Comparison of ENCODE assay signal across 10 mouse cellular contexts in genomic region chrX:73660284-73660665, GRCm38 (mm10). TPM values are rescaled to one million over a fixed set of nuclear protein-coding genes. Genes with fewer than 3 reads are reported as not detected.
DNase-seq lines count a peak whose midpoint lies in the region; ATAC-seq and TF ChIP-seq lines count a peak whose summit lies in the region.
"Had no signal": no experiment of that assay in that cellular context is flagged by ENCODE, and none has a peak within 500 bp of the region (broad histone marks: within the 10 kb centered on the region; RNA-seq: fewer than 3 reads in every experiment).

No protein-coding gene starts in this region.

- 0 out of 2 replicates have a peak, but pooled peaks cover 3% of the 10 kb centered on the region for H3K27me3 ChIP-seq in embryonic facial prominence, embryonic 15.5 days
- H3K27me3 ChIP-seq in hindbrain, postnatal 0 days (ENCODE audit: insufficient read depth, low read length): no peaks in the 10 kb centered on the region
- H3K27me3 ChIP-seq in midbrain, postnatal 0 days (ENCODE audit: insufficient read depth, low read length): no peaks in the 10 kb centered on the region

- DNase-seq in layer of hippocampus, adult 2 months (ENCODE audit: low spot score in 2 of 2): no peak
- no peak for DNase-seq in layer of hippocampus, adult 9-11 months
- DNase-seq in hindbrain, postnatal 0 days (ENCODE audit: low spot score): no peak
- DNase-seq in midbrain, postnatal 0 days (ENCODE audit: low spot score): peak; percentile 30
- DNase-seq in right cerebral cortex, postnatal 36 days (ENCODE audit: low spot score in 2 of 2): no peak
- DNase-seq in embryo, embryonic 10 days (ENCODE audit: low spot score): no peak
- DNase-seq: lung, postnatal 10 days had no signal

- ATAC-seq in embryonic facial prominence, embryonic 15.5 days (ENCODE audit: insufficient number of reproducible peaks, low FRiP score, low TSS enrichment, low read depth): no peak
- peak; percentile 30 for ATAC-seq in hindbrain, postnatal 0 days
- peak; percentile 25; the same call in 1 of the 2 replicates for ATAC-seq in midbrain, postnatal 0 days (ENCODE audit: low FRiP score)
- ATAC-seq in granulocyte monocyte progenitor cell, adult 5-6 weeks (replicated peaks; ENCODE audit: poor library complexity, severe bottlenecking): no peak

- TF ChIP-seq CTCF in layer of hippocampus, adult 2 months (conservative IDR thresholded peaks at IDR 0.05): no peak
- TF ChIP-seq CTCF in hindbrain, postnatal 0 days (IDR thresholded peaks at IDR 0.05; ENCODE audit: low read depth): no peak
- no peak for TF ChIP-seq CTCF in midbrain, postnatal 0 days (IDR thresholded peaks at IDR 0.05)

- peak overlapping the region; percentile 56; the same call in 1 of the 2 replicates for H3K4me3 ChIP-seq in layer of hippocampus, adult 2 months
- H3K4me3 ChIP-seq in embryonic facial prominence, embryonic 15.5 days (replicated peaks): peak overlapping the region; percentile 48
- peak overlapping the region; percentile 46 for H3K4me3 ChIP-seq in hindbrain, postnatal 0 days (ENCODE audit: low read length)
- H3K4me3 ChIP-seq in midbrain, postnatal 0 days (ENCODE audit: low read depth, low read length): peak overlapping the region; percentile 38
- H3K4me3 ChIP-seq: erythroblast, embryonic 14.5 days had no signal

- H3K36me3 ChIP-seq in embryonic facial prominence, embryonic 15.5 days: no peaks in the 10 kb centered on the region
- no peaks in the 10 kb centered on the region for H3K36me3 ChIP-seq in hindbrain, postnatal 0 days (ENCODE audit: insufficient read depth, low read length)
- no peaks in the 10 kb centered on the region for H3K36me3 ChIP-seq in midbrain, postnatal 0 days (ENCODE audit: insufficient read depth, low read length)

- no peaks in the 10 kb centered on the region for H3K4me1 ChIP-seq in embryonic facial prominence, embryonic 15.5 days
- H3K4me1 ChIP-seq in hindbrain, postnatal 0 days (ENCODE audit: insufficient read depth, low read length): no peaks in the 10 kb centered on the region
- no peaks in the 10 kb centered on the region for H3K4me1 ChIP-seq in midbrain, postnatal 0 days (ENCODE audit: insufficient read depth, low read length)

- WGBS in embryonic facial prominence, embryonic 15.5 days: 46% methylated on average over 3 of the region's 3 CpGs
- WGBS in hindbrain, postnatal 0 days: 42% methylated on average over 3 of the region's 3 CpGs
- 59% methylated on average over 3 of the region's 3 CpGs for WGBS in midbrain, postnatal 0 days

- no peaks in the 10 kb centered on the region for H3K9me3 ChIP-seq in embryonic facial prominence, embryonic 15.5 days (replicated peaks)
- H3K9me3 ChIP-seq in hindbrain, postnatal 0 days (ENCODE audit: low read length): no peaks in the 10 kb centered on the region
- no peaks in the 10 kb centered on the region for H3K9me3 ChIP-seq in midbrain, postnatal 0 days (ENCODE audit: low read length)

- no peak overlapping the region for H3K9ac ChIP-seq in embryonic facial prominence, embryonic 15.5 days
- peak overlapping the region; percentile 67 for H3K9ac ChIP-seq in hindbrain, postnatal 0 days (replicated peaks; ENCODE audit: low read length)
- H3K9ac ChIP-seq in midbrain, postnatal 0 days (replicated peaks; ENCODE audit: low read length, poor library complexity, severe bottlenecking): peak overlapping the region; percentile 40

- H3K27ac ChIP-seq in layer of hippocampus, adult 2 months: peak overlapping the region; percentile 94
- H3K27ac ChIP-seq in embryonic facial prominence, embryonic 15.5 days (replicated peaks): no peak overlapping the region
- peak overlapping the region; percentile 80; the same call in 1 of the 2 replicates for H3K27ac ChIP-seq in hindbrain, postnatal 0 days
- H3K27ac ChIP-seq in midbrain, postnatal 0 days (ENCODE audit: low read depth, low read length): peak overlapping the region; percentile 64

- H3K4me2 ChIP-seq in embryonic facial prominence, embryonic 15.5 days (replicated peaks): peak overlapping the region; percentile 71
- peak overlapping the region; percentile 60 for H3K4me2 ChIP-seq in hindbrain, postnatal 0 days (ENCODE audit: low read depth, low read length)
- peak overlapping the region; percentile 49 for H3K4me2 ChIP-seq in midbrain, postnatal 0 days (ENCODE audit: low read depth, low read length, poor library complexity, severe bottlenecking)

RNA-seq across cellular contexts. Expression of gene Pnck, which starts 0.4 kb away (rescaled TPM):
- 100 to 1,000 TPM; 113 to 125 TPM for total RNA-seq in layer of hippocampus, adult 2 months (2021)
- polyA plus RNA-seq in embryonic facial prominence, embryonic 15.5 days (2015; fragmentation: Nextera tagmentation; extraction: Ambion mirVana): 13.3 and 14.2 TPM in 2 replicates
- total RNA-seq in hindbrain, postnatal 0 days (2014; rRNA removed): 109 and 116 TPM in 2 replicates
- polyA plus RNA-seq in hindbrain, postnatal 0 days (2015; fragmentation: Nextera tagmentation; extraction: Ambion mirVana): 145 and 149 TPM in 2 replicates
- 89.4 and 136 TPM in 2 replicates for total RNA-seq in midbrain, postnatal 0 days (2014; rRNA removed)
- 159 and 172 TPM in 2 replicates for polyA plus RNA-seq in midbrain, postnatal 0 days (2015; fragmentation: Nextera tagmentation; extraction: Ambion mirVana)
- total RNA-seq in granulocyte monocyte progenitor cell, adult 5-6 weeks (2014; fragmentation: Nextera tagmentation): 2.5 TPM in 1 of 2 replicates, not detected in the other
- total RNA-seq in granulocyte monocyte progenitor cell, adult 5-6 weeks (2017): not detected in 2 replicates
- polyA plus RNA-seq: erythroblast, embryonic 14.5 days had no signal

RNA-seq across cellular contexts. Expression of gene Slc6a8, which starts 12.7 kb away (rescaled TPM):
- 10 to 100 TPM; 95.0 to 95.5 TPM for total RNA-seq in layer of hippocampus, adult 2 months (2021)
- 8.9 and 9.7 TPM in 2 replicates for polyA plus RNA-seq in embryonic facial prominence, embryonic 15.5 days (2015; fragmentation: Nextera tagmentation; extraction: Ambion mirVana)
- 60.6 and 61.1 TPM in 2 replicates for total RNA-seq in hindbrain, postnatal 0 days (2014; rRNA removed)
- 7.6 and 8.2 TPM in 2 replicates for polyA plus RNA-seq in hindbrain, postnatal 0 days (2015; fragmentation: Nextera tagmentation; extraction: Ambion mirVana)
- 49.5 and 69.4 TPM in 2 replicates for total RNA-seq in midbrain, postnatal 0 days (2014; rRNA removed)
- 6.0 and 6.6 TPM in 2 replicates for polyA plus RNA-seq in midbrain, postnatal 0 days (2015; fragmentation: Nextera tagmentation; extraction: Ambion mirVana)
- total RNA-seq in granulocyte monocyte progenitor cell, adult 5-6 weeks (2014; fragmentation: Nextera tagmentation): 1.1 TPM in 1 of 2 replicates, not detected in the other
- not detected in 2 replicates for total RNA-seq in granulocyte monocyte progenitor cell, adult 5-6 weeks (2017)
- polyA plus RNA-seq: erythroblast, embryonic 14.5 days had no signal

RNA-seq across cellular contexts. Expression of gene Dusp9, which starts 21.1 kb away (rescaled TPM):
- under 1 TPM; 0.20 to 0.25 TPM for total RNA-seq in layer of hippocampus, adult 2 months (2021)
- polyA plus RNA-seq in embryonic facial prominence, embryonic 15.5 days (2015; fragmentation: Nextera tagmentation; extraction: Ambion mirVana): 4.4 and 6.0 TPM in 2 replicates
- total RNA-seq in hindbrain, postnatal 0 days (2014; rRNA removed): 2.3 and 3.3 TPM in 2 replicates
- 1.1 and 1.3 TPM in 2 replicates for polyA plus RNA-seq in hindbrain, postnatal 0 days (2015; fragmentation: Nextera tagmentation; extraction: Ambion mirVana)
- 1.4 and 2.1 TPM in 2 replicates for total RNA-seq in midbrain, postnatal 0 days (2014; rRNA removed)
- 0.39 and 0.68 TPM in 2 replicates for polyA plus RNA-seq in midbrain, postnatal 0 days (2015; fragmentation: Nextera tagmentation; extraction: Ambion mirVana)
- 0.26 and 0.41 TPM in 2 replicates for total RNA-seq in granulocyte monocyte progenitor cell, adult 5-6 weeks (2014; fragmentation: Nextera tagmentation)
- 0.30 and 0.88 TPM in 2 replicates for total RNA-seq in granulocyte monocyte progenitor cell, adult 5-6 weeks (2017)

RNA-seq across cellular contexts. Expression of gene Bcap31, which starts 55.7 kb away (rescaled TPM):
- total RNA-seq in layer of hippocampus, adult 2 months (2021): 10 to 100 TPM; 72.3 to 77.8 TPM
- 254 and 265 TPM in 2 replicates for polyA plus RNA-seq in embryonic facial prominence, embryonic 15.5 days (2015; fragmentation: Nextera tagmentation; extraction: Ambion mirVana)
- 50.1 and 50.6 TPM in 2 replicates for total RNA-seq in hindbrain, postnatal 0 days (2014; rRNA removed)
- 150 and 157 TPM in 2 replicates for polyA plus RNA-seq in hindbrain, postnatal 0 days (2015; fragmentation: Nextera tagmentation; extraction: Ambion mirVana)
- 48.7 and 58.1 TPM in 2 replicates for total RNA-seq in midbrain, postnatal 0 days (2014; rRNA removed)
- 133 and 134 TPM in 2 replicates for polyA plus RNA-seq in midbrain, postnatal 0 days (2015; fragmentation: Nextera tagmentation; extraction: Ambion mirVana)
- total RNA-seq in granulocyte monocyte progenitor cell, adult 5-6 weeks (2014; fragmentation: Nextera tagmentation): 127 and 157 TPM in 2 replicates
- 255 and 292 TPM in 2 replicates for total RNA-seq in granulocyte monocyte progenitor cell, adult 5-6 weeks (2017)

RNA-seq across cellular contexts. Expression of gene Abcd1, which starts 56.1 kb away (rescaled TPM):
- 10 to 100 TPM; 11.2 to 11.8 TPM for total RNA-seq in layer of hippocampus, adult 2 months (2021)
- polyA plus RNA-seq in embryonic facial prominence, embryonic 15.5 days (2015; fragmentation: Nextera tagmentation; extraction: Ambion mirVana): 19.4 and 20.2 TPM in 2 replicates
- total RNA-seq in hindbrain, postnatal 0 days (2014; rRNA removed): 16.6 and 18.0 TPM in 2 replicates
- 8.4 and 8.5 TPM in 2 replicates for polyA plus RNA-seq in hindbrain, postnatal 0 days (2015; fragmentation: Nextera tagmentation; extraction: Ambion mirVana)
- total RNA-seq in midbrain, postnatal 0 days (2014; rRNA removed): 16.7 and 19.2 TPM in 2 replicates
- 7.9 and 9.0 TPM in 2 replicates for polyA plus RNA-seq in midbrain, postnatal 0 days (2015; fragmentation: Nextera tagmentation; extraction: Ambion mirVana)
- 61.0 and 61.6 TPM in 2 replicates for total RNA-seq in granulocyte monocyte progenitor cell, adult 5-6 weeks (2014; fragmentation: Nextera tagmentation)
- total RNA-seq in granulocyte monocyte progenitor cell, adult 5-6 weeks (2017): 19.5 and 26.1 TPM in 2 replicates

Comparison
In these comparisons a context has a peak if more than half of its experiments do, and no peak if none do; other contexts are left out.
1. ATAC-seq: peak in hindbrain, postnatal 0 days (single experiment) and midbrain, postnatal 0 days (single experiment); none in embryonic facial prominence, embryonic 15.5 days (single experiment) and granulocyte monocyte progenitor cell, adult 5-6 weeks (single experiment).
2. RNA of gene Pnck, which starts 0.4 kb away (total RNA-seq): 89.4 to 136 TPM in midbrain, postnatal 0 days, 113 to 125 TPM in layer of hippocampus, adult 2 months and 109 to 116 TPM in hindbrain, postnatal 0 days; 2.5 TPM in granulocyte monocyte progenitor cell, adult 5-6 weeks; every median in the first group is over 10 times any median in the second.
3. RNA of gene Slc6a8, which starts 12.7 kb away (total RNA-seq): 95.0 to 95.5 TPM in layer of hippocampus, adult 2 months, 49.5 to 69.4 TPM in midbrain, postnatal 0 days and 60.6 to 61.1 TPM in hindbrain, postnatal 0 days; 1.1 TPM in granulocyte monocyte progenitor cell, adult 5-6 weeks; every median in the first group is over 10 times any median in the second.
4. Peak in every context shown above with its lines, with median percentiles within 50 percentile points of each other: H3K4me3 ChIP-seq and H3K4me2 ChIP-seq.